Mouse (Mus musculus): ENCODE measurements at regions not wholly inside any gene's neighbourhood (a gene's known extent, or its start where the extent isn't known, plus 50 kb on each side); places are given as distances from the start of the nearest gene placed in this dataset.

DNA sequence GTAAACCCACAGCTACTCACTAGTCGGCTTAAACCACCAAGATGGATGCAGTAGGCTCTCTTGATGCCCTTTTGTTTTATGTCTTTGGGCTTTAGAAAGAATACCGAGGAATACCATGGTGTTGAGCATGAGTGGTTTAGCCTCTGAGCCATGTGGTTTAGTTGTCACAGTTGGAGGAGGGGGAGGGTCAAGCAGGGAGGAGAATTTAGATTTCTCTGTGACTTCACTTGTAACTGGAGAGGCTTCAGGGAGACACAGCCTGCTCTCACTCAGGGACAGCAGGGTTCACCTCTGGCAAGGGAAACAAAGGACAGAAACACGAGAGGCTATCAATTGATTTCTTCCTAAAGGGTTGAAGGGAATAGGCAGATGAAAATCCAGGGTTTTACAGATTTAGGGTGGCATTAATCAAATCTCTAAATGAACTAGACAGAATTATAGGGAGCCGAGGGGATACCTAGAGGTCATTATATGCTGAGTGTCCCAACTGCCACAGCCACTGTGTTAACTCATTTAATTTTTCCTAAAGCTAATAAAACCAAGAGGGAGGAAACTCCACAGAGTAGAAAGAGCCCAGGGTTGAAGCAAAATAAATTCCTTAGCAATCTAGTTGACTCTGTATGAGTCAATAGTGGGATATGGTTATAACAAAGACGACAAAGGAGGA lies 2113.7 kb upstream of the 5930422O12Rik start:
- DNase-seq (ENCODE audit: inconsistent ontology term), result peak; percentile 20

- peak; percentile 17 for DNase-seq (ENCODE audit: inconsistent ontology term)
Observed at GRCm38 (mm10) chr8:31315359-31315705, 2113.2 kb upstream of the 5930422O12Rik start.

DNA sequence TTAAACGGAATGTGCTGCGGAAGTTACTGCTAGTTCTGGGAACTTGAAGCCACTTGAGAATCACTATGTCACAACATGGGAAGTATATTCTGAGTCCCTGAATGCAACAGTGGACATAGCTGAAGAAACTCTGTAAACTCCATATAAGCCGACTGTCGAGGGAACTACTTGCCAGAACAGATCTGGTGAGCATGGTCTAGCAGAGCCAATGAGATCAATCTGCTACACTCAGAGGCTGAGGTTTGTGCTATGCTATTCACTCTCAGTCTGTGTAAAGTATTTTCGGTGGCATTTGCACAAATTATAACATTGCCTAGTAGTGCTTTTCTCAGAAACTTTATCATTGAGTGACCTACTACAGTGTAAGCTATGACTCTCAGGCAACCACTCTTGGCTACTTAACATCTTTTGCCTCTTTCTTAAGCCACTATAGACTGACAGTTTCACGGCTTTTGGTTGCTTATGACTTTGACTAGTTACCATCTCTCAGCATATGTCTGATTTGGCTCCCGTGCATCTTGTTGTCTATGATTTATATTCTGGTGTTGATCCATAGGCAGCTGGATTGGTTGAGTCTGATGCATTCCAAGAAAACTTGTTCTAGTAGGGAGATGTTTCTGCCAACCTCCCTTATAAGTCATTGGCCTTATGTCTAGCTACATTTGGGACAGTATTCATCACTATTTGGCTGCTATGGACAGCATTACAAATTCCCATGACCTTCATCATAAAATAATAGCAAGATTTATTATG lies 2094.8 kb upstream of the 5930422O12Rik start:
- DNase-seq (ENCODE audit: inconsistent ontology term), result no peak

GRCm38 (mm10) chr8:31348504-31348903 lies 2080.0 kb upstream of the 5930422O12Rik start:
- DNase-seq (ENCODE audit: inconsistent ontology term), result no peak

DNA sequence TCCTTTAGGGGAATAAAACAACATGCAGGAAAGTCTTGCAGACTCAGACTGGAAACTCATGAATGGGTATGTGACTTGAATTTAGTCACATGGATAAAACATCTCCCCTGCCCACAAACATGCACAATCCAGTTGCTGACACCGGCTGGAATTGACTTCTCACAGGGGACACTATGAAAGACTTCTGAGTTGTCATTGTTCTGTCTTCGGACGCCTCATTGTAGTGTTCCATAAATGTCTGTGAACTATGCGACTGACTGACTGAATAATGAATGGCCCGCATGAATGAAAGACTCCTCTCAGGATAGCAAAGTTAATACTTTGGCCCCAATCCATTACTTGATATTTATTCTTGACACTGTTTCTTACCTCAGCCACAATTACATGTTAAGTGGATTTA lies 2058.9 kb upstream of the 5930422O12Rik start:
- peak; percentile 40 for DNase-seq (ENCODE audit: inconsistent ontology term)

GRCm38 (mm10) chr8:31370137-31371010 lies 2058.1 kb upstream of the 5930422O12Rik start:
- DNase-seq (ENCODE audit: inconsistent ontology term), result peak; percentile 30

- DNase-seq (ENCODE audit: inconsistent ontology term), result no peak
Observed at GRCm38 (mm10) chr8:31371656-31372055, 2056.9 kb upstream of the 5930422O12Rik start.

- peak; percentile 74 for DNase-seq (ENCODE audit: inconsistent ontology term)
Observed at GRCm38 (mm10) chr8:31372397-31372796, 2056.1 kb upstream of the 5930422O12Rik start.

- DNase-seq (ENCODE audit: inconsistent ontology term), result peak; percentile 95
Observed at GRCm38 (mm10) chr8:31373140-31373787, 2055.2 kb upstream of the 5930422O12Rik start.

GRCm38 (mm10) chr8:31377698-31378334 lies 2050.7 kb upstream of the 5930422O12Rik start:
- DNase-seq (ENCODE audit: inconsistent ontology term), result peak; percentile 79

- peak; percentile 22 for DNase-seq (ENCODE audit: inconsistent ontology term)
Observed at GRCm38 (mm10) chr8:31404811-31405210, 2023.7 kb upstream of the 5930422O12Rik start.

DNA sequence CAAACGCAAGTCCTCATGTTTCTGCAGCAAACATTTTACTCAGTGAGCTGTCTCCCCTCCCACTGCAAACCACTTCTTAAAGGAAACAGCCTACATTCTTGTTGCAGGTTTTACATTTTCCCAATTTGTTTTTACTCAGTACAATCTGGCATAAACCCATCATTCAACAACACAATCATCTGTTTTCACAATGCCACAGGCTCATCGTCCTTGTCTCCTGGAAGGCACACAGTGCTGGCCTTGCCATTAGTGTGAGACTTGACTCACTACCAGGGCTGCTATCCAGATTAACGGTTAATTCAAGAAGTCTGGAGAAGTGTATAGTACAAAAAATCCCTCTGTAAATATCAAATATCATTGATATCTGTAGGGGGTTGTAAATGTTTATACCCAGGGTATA lies 2006.3 kb upstream of the 5930422O12Rik start:
- DNase-seq (ENCODE audit: inconsistent ontology term), result no peak

GRCm38 (mm10) chr8:31427706-31428105 lies 2000.8 kb upstream of the 5930422O12Rik start:
- no peak for DNase-seq (ENCODE audit: inconsistent ontology term)

DNA sequence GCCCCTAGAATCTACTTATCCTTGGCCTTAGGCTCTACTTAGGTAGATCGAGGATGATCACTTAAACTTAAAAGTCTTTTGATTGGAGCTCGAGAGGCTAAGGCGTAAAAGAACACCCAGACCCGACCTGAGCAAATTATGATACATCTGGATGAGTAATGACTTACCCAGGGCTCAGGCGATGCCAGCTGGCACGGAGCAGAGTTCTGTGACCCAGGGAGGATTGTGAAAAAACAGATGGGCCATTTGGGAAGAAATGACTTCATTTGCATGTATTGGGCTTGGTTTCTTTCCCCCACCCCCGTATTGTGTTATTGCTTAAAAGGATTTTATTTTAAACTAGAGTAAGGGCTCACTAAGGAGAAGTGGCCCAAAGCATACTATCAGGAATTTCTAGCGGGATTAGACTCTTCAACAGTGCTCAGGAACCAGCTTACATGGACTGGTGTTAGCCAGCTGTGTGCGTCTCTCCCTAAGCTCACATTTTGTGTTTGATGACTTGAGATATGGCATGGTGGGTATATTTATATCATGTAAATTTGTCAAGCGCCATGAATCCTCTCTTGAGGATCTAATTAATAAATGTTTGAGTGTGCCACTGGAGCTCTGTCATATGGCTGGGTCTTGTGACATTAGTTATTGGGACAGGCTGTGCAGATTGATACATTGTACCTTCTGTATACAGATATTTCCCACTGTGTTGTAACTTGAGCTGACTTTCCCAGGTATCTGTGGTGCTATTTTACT lies 1991.9 kb upstream of the 5930422O12Rik start:
- no peak for DNase-seq (ENCODE audit: inconsistent ontology term)

DNA sequence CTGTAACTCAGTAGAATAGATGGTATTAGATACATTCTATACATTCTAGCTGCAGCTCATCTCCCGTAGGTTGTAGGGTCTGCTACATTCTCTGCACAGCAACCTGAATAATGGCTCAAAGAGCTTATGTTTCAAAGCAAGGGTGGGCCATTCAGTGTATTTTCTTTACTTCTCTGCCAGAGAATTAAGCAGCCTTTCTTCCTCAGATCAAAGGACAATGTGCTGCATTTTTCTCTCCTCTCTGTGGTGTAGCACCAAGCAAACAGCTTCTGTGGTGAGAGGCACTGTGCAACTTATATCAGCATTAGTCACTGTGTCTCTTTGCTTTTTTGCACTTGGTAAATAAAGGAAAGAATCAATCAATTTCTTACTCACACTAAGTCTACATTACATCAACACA lies 1983.7 kb upstream of the 5930422O12Rik start:
- peak; percentile 69 for DNase-seq (ENCODE audit: inconsistent ontology term)

GRCm38 (mm10) chr8:31447984-31448383 lies 1980.5 kb upstream of the 5930422O12Rik start:
- DNase-seq (ENCODE audit: inconsistent ontology term), result no peak

DNA sequence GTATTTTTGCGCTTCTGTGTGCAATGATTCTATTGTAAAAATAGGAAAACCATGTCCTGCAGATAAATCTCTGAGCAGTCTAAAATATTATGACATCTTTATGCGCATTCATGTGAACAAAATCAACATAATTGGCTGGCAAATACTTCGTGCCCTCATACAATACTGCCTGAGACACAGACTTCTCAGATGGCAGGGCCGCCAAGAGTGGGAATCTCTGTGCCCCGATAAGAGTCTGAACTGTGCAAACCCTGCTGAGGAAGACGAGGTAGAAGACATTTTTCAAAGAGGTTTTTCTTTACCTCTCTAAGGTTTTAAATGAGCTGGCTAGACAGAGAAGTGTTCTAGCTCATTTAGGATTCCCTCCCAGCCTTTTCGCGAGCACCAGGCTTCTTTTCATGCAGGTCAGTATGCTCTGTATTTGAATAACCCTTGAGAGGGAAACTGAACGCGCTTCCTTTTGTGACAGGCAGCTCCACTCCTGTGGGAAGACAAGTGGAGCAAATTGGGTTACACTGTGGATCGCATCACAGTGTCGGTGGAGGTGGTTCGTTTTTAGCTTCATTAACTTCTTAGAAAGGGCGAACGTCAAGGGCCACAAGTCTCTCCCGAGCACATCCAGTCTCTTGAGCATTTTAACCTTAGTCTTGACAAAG lies 1973.6 kb upstream of the 5930422O12Rik start:
- DNase-seq (ENCODE audit: inconsistent ontology term), result peak; percentile 47

DNA sequence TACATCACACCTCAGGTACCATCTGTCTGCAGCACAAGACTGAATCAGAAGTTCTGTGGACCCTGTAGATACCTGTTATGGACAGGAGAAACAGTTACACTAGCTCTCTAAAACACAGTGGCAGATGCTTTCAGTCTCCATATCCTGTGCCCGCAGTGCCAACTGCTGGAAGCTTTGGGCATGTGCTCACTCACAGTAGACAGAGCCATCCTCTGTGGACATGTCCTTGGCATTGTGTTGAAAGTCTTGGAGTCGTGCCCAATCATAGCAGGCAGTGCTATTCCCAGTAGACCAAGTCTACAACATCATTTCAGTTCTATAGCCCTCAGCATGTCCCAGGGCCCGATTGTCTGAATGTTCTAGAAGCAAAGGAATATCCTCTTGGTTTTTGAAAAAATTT lies 1968.2 kb upstream of the 5930422O12Rik start:
- peak; percentile 56 for DNase-seq (ENCODE audit: inconsistent ontology term)

All from Muller cell, postnatal 12 days (primary cell).